Mouse (Mus musculus): ENCODE measurements around the gene Fto. TPM values are rescaled to one million over a fixed set of nuclear protein-coding genes. Genes with fewer than 3 reads are reported as not detected.
A peak's percentile ranks its signal among the peaks of the same experiment; 100 is the strongest.

Fto gene
- total RNA-seq, 1 experiment, result 16.8 TPM

GRCm38 (mm10) chr8:91629594-91629993 is 316.3 kb downstream of the Fto start:
- Histone ChIP-seq H3K36me3 (ENCODE audit: control insufficient read depth, insufficient read depth, low read length, poor library complexity, severe bottlenecking) (no peaks in the 10 kb centered on the region; the same call in 1 of the 2 replicates), H3K9ac (ENCODE audit: insufficient read depth, low read depth, low read length, poor library complexity, severe bottlenecking) (no peak overlapping the region), H3K4me3 (ENCODE audit: insufficient read depth in 1 of 2, low read depth in 1 of 2, low read length in 2 of 2, poor library complexity in 1 of 2, severe bottlenecking in 1 of 2) (peak overlapping the region; percentile 7 to 8; a peak in 1 of 4 replicates), H3K4me1 (ENCODE audit: control insufficient read depth in 2 of 2, insufficient read depth in 2 of 2, low read length in 2 of 2, poor library complexity in 1 of 2) (peaks cover 2 to 15% of the 10 kb centered on the region in 2 experiments; a peak in 2 of 4 replicates), H3K27ac (ENCODE audit: insufficient read depth, low read depth, low read length, poor library complexity, severe bottlenecking) (no peak overlapping the region), H3K9me3 (ENCODE audit: control insufficient read depth, insufficient read depth, low read depth, low read length) (no peaks in the 10 kb centered on the region)
- no peak for DNase-seq (ENCODE audit: low read depth, low spot score)
- in situ Hi-C loops (cut with MboI; ENCODE audit: low sequenced_read_pairs in 2 of 2, unreplicated experiment in 2 of 2), result no loop called here
- TF ChIP-seq MAFK (IDR thresholded peaks at IDR 0.05; ENCODE audit: insufficient read depth, low read depth, low read length) (peak; percentile 47; the same call in 1 of the 2 replicates), HCFC1 (IDR thresholded peaks at IDR 0.05; ENCODE audit: borderline replicate concordance, insufficient read depth, low read length) (no peak)

GRCm38 (mm10) chr8:91630320-91631033 is 317.2 kb downstream of the Fto start:
- Histone ChIP-seq H3K4me1 (ENCODE audit: control insufficient read depth in 2 of 2, insufficient read depth in 2 of 2, low read length in 2 of 2, poor library complexity in 1 of 2) (peaks cover 2 to 9% of the 10 kb centered on the region in 2 experiments; a peak in 2 of 4 replicates), H3K36me3 (ENCODE audit: control insufficient read depth, insufficient read depth, low read length, poor library complexity, severe bottlenecking) (no peaks in the 10 kb centered on the region; the same call in 1 of the 2 replicates), H3K27ac (ENCODE audit: insufficient read depth, low read depth, low read length, poor library complexity, severe bottlenecking) (no peak overlapping the region), H3K4me3 (ENCODE audit: insufficient read depth in 1 of 2, low read depth in 1 of 2, low read length in 2 of 2, poor library complexity in 1 of 2, severe bottlenecking in 1 of 2) (no peak overlapping the region), H3K9ac (ENCODE audit: insufficient read depth, low read depth, low read length, poor library complexity, severe bottlenecking) (no peak overlapping the region), H3K9me3 (ENCODE audit: control insufficient read depth, insufficient read depth, low read depth, low read length) (no peaks in the 10 kb centered on the region)
- no peak for TF ChIP-seq ZNF384 (IDR thresholded peaks at IDR 0.05; ENCODE audit: low read depth, low read length)
- TF ChIP-seq CHD2 (IDR thresholded peaks at IDR 0.05; ENCODE audit: low read depth, low read length), result no peak
- no peak for TF ChIP-seq ZC3H11A (IDR thresholded peaks at IDR 0.05; ENCODE audit: borderline replicate concordance, low read depth, low read length)
- no peak for TF ChIP-seq HCFC1 (IDR thresholded peaks at IDR 0.05; ENCODE audit: borderline replicate concordance, insufficient read depth, low read length)
- no peak for TF ChIP-seq MAFK (IDR thresholded peaks at IDR 0.05; ENCODE audit: insufficient read depth, low read depth, low read length)
- in situ Hi-C loops (cut with MboI; ENCODE audit: low sequenced_read_pairs in 2 of 2, unreplicated experiment in 2 of 2), result no loop called here
- DNase-seq (ENCODE audit: low read depth, low spot score), result no peak

- H3K27ac ChIP-seq (ENCODE audit: insufficient read depth, low read depth, low read length, poor library complexity, severe bottlenecking), result no peak overlapping the region
- in situ Hi-C loops (cut with MboI; ENCODE audit: low sequenced_read_pairs in 2 of 2, unreplicated experiment in 2 of 2), result no loop called here
These were observed 319.1 kb downstream of the Fto start for GRCm38 (mm10) chr8:91632411-91632810.

GRCm38 (mm10) chr8:91635406-91635805 is 322.1 kb downstream of the Fto start:
- TF ChIP-seq HCFC1 (IDR thresholded peaks at IDR 0.05; ENCODE audit: borderline replicate concordance, insufficient read depth, low read length) (no peak), ZNF384 (IDR thresholded peaks at IDR 0.05; ENCODE audit: low read depth, low read length) (no peak), MAFK (IDR thresholded peaks at IDR 0.05; ENCODE audit: insufficient read depth, low read depth, low read length) (no peak), CHD2 (IDR thresholded peaks at IDR 0.05; ENCODE audit: low read depth, low read length) (no peak), ZC3H11A (IDR thresholded peaks at IDR 0.05; ENCODE audit: borderline replicate concordance, low read depth, low read length) (no peak)
- no peak overlapping the region for H3K9ac ChIP-seq (ENCODE audit: insufficient read depth, low read depth, low read length, poor library complexity, severe bottlenecking)
- in situ Hi-C loops (cut with MboI; ENCODE audit: low sequenced_read_pairs in 2 of 2, unreplicated experiment in 2 of 2), result no loop called here
- H3K4me1 ChIP-seq (ENCODE audit: control insufficient read depth in 2 of 2, insufficient read depth in 2 of 2, low read length in 2 of 2, poor library complexity in 1 of 2), result no peaks in the 10 kb centered on the region
- no peaks in the 10 kb centered on the region; the same call in 1 of the 2 replicates for H3K36me3 ChIP-seq (ENCODE audit: control insufficient read depth, insufficient read depth, low read length, poor library complexity, severe bottlenecking)
- H3K4me3 ChIP-seq (ENCODE audit: insufficient read depth in 1 of 2, low read depth in 1 of 2, low read length in 2 of 2, poor library complexity in 1 of 2, severe bottlenecking in 1 of 2), result no peak overlapping the region
- H3K9me3 ChIP-seq (ENCODE audit: control insufficient read depth, insufficient read depth, low read depth, low read length), result peaks cover 2% of the 10 kb centered on the region
- no peak overlapping the region for H3K27ac ChIP-seq (ENCODE audit: insufficient read depth, low read depth, low read length, poor library complexity, severe bottlenecking)
- no peak for DNase-seq (ENCODE audit: low read depth, low spot score)

More at GRCm38 (mm10) chr8:91632411-91632810, 319.1 kb downstream of the Fto start:
- Histone ChIP-seq H3K9me3 (ENCODE audit: control insufficient read depth, insufficient read depth, low read depth, low read length) (no peaks in the 10 kb centered on the region), H3K9ac (ENCODE audit: insufficient read depth, low read depth, low read length, poor library complexity, severe bottlenecking) (no peak overlapping the region), H3K4me3 (ENCODE audit: insufficient read depth in 1 of 2, low read depth in 1 of 2, low read length in 2 of 2, poor library complexity in 1 of 2, severe bottlenecking in 1 of 2) (no peak overlapping the region), H3K4me1 (ENCODE audit: control insufficient read depth in 2 of 2, insufficient read depth in 2 of 2, low read length in 2 of 2, poor library complexity in 1 of 2) (peaks cover 2 to 3% of the 10 kb centered on the region in 2 experiments; a peak in 1 of 4 replicates), H3K36me3 (ENCODE audit: control insufficient read depth, insufficient read depth, low read length, poor library complexity, severe bottlenecking) (no peaks in the 10 kb centered on the region; the same call in 1 of the 2 replicates)
- TF ChIP-seq MAFK (IDR thresholded peaks at IDR 0.05; ENCODE audit: insufficient read depth, low read depth, low read length) (no peak), CHD2 (IDR thresholded peaks at IDR 0.05; ENCODE audit: low read depth, low read length) (no peak), ZNF384 (IDR thresholded peaks at IDR 0.05; ENCODE audit: low read depth, low read length) (no peak), HCFC1 (IDR thresholded peaks at IDR 0.05; ENCODE audit: borderline replicate concordance, insufficient read depth, low read length) (no peak), ZC3H11A (IDR thresholded peaks at IDR 0.05; ENCODE audit: borderline replicate concordance, low read depth, low read length) (no peak)
- DNase-seq (ENCODE audit: low read depth, low spot score), result no peak
